Mouse (Mus musculus): ENCODE results near the gene Ablim2. TPM values are rescaled to one million over a fixed set of nuclear protein-coding genes. Genes with fewer than 3 reads are reported as not detected.

The Ablim2 gene
- polyA plus RNA-seq, 2 experiments = 1.8 to 3.8 TPM

GRCm38 (mm10) chr5:35894295-35895047 lies 136.8 kb downstream of the Ablim2 start:
- H3K9ac ChIP-seq (ENCODE audit: low read depth, low read length, severe bottlenecking) = peak overlapping the region; percentile 88
- 3% methylated on average over 30 of the region's 30 CpGs for WGBS
- H3K9me3 ChIP-seq (ENCODE audit: control insufficient read depth, low read length) = no peaks in the 10 kb centered on the region
- H3K4me2 ChIP-seq (replicated peaks; ENCODE audit: low read depth, low read length, severe bottlenecking) = peak overlapping the region; percentile 97
- no peaks in the 10 kb centered on the region for H3K27me3 ChIP-seq (ENCODE audit: control insufficient read depth, insufficient read depth, low read length)
- H3K4me3 ChIP-seq (replicated peaks; ENCODE audit: low read length) = peak overlapping the region; percentile 97
- no peak for TF ChIP-seq POLR2A (IDR thresholded peaks at IDR 0.05; ENCODE audit: borderline replicate concordance, extremely low read depth, insufficient read depth, insufficient read length)
- H3K36me3 ChIP-seq (ENCODE audit: control insufficient read depth, insufficient read depth, low read length) = no peaks in the 10 kb centered on the region
- H3K27ac ChIP-seq (replicated peaks; ENCODE audit: low read depth, low read length) = 0 out of 2 replicates have a peak overlapping the region, but pooled peaks have one; percentile 55
- peaks cover 11% of the 10 kb centered on the region for H3K4me1 ChIP-seq (ENCODE audit: control insufficient read depth, insufficient read depth, low read length)
- ATAC-seq (ENCODE audit: low FRiP score, low read depth) = no peak
- peak; percentile 59 for DNase-seq (ENCODE audit: low spot score)

DNA sequence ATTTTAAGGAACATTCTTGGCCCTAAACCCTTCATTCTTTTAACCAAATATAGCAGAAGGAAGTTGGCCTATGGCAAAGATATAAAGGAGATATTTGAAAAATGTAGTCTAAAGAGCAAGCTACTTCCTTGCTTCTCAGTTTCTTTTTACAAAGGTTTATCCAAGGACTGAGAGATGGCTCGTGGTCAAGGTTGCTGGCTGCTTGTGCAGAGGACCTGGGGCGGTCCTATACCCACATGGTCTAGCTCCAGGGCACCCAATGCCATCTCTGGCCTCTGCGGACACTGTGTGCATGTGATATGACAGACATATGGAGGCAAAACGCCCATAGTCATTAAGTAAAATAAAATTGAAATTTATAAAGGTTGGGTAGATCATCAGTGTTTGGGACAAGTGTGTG lies 138.2 kb downstream of the Ablim2 start:
- DNase-seq (ENCODE audit: low spot score) = no peak
- Histone ChIP-seq H3K4me2 (replicated peaks; ENCODE audit: low read depth, low read length, severe bottlenecking) (no peak overlapping the region), H3K27me3 (ENCODE audit: control insufficient read depth, insufficient read depth, low read length) (no peaks in the 10 kb centered on the region), H3K4me3 (replicated peaks; ENCODE audit: low read length) (no peak overlapping the region), H3K4me1 (ENCODE audit: control insufficient read depth, insufficient read depth, low read length) (peaks cover 24% of the 10 kb centered on the region), H3K9ac (ENCODE audit: low read depth, low read length, severe bottlenecking) (no peak overlapping the region), H3K9me3 (ENCODE audit: control insufficient read depth, low read length) (no peaks in the 10 kb centered on the region), H3K36me3 (ENCODE audit: control insufficient read depth, insufficient read depth, low read length) (no peaks in the 10 kb centered on the region), H3K27ac (replicated peaks; ENCODE audit: low read depth, low read length) (no peak overlapping the region)
- no peak for TF ChIP-seq POLR2A (IDR thresholded peaks at IDR 0.05; ENCODE audit: borderline replicate concordance, extremely low read depth, insufficient read depth, insufficient read length)
- 89% methylated on average over 4 of the region's 4 CpGs for WGBS
- ATAC-seq (ENCODE audit: low FRiP score, low read depth) = no peak

- Histone ChIP-seq H3K9me3 (ENCODE audit: control insufficient read depth, low read length) (no peaks in the 10 kb centered on the region), H3K4me3 (replicated peaks; ENCODE audit: low read length) (no peak overlapping the region), H3K9ac (ENCODE audit: low read depth, low read length, severe bottlenecking) (no peak overlapping the region), H3K27me3 (ENCODE audit: control insufficient read depth, insufficient read depth, low read length) (no peaks in the 10 kb centered on the region), H3K27ac (replicated peaks; ENCODE audit: low read depth, low read length) (no peak overlapping the region), H3K4me1 (ENCODE audit: control insufficient read depth, insufficient read depth, low read length) (peaks cover 29% of the 10 kb centered on the region), H3K36me3 (ENCODE audit: control insufficient read depth, insufficient read depth, low read length) (no peaks in the 10 kb centered on the region), H3K4me2 (replicated peaks; ENCODE audit: low read depth, low read length, severe bottlenecking) (no peak overlapping the region)
- no peak for DNase-seq (ENCODE audit: low spot score)
- no peak for TF ChIP-seq POLR2A (IDR thresholded peaks at IDR 0.05; ENCODE audit: borderline replicate concordance, extremely low read depth, insufficient read depth, insufficient read length)
- 91% methylated on average over 4 of the region's 4 CpGs for WGBS
- no peak for ATAC-seq (ENCODE audit: low FRiP score, low read depth)
Measured at GRCm38 (mm10) chr5:35896556-35896955, 138.9 kb downstream of the Ablim2 start.

DNA sequence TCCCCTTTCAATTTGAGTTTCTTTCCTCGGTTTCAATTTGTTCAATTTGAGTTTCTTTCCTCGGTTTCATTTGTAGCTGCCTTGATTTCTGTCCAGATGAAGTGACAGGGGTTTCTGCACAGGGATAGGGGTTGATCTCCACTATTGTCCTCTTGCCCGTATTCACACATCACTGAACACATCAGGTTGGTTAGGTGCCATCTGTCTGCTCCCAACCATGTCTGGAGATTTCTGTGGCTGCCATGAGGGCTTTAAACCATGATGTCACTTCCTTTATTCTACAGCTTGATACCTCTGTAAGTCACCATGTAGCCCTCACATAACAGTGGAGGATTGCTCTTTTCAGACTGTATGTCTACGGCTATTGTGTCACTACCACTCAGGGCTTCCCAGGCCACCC lies 139.5 kb downstream of the Ablim2 start:
- no peak overlapping the region for H3K9ac ChIP-seq (ENCODE audit: low read depth, low read length, severe bottlenecking)
- H3K4me3 ChIP-seq (replicated peaks; ENCODE audit: low read length) = no peak overlapping the region
- H3K27ac ChIP-seq (replicated peaks; ENCODE audit: low read depth, low read length) = no peak overlapping the region
- WGBS = 79% methylated on average over 4 of the region's 4 CpGs
- H3K4me1 ChIP-seq (ENCODE audit: control insufficient read depth, insufficient read depth, low read length) = peaks cover 29% of the 10 kb centered on the region
- DNase-seq (ENCODE audit: low spot score) (no peak), ATAC-seq (ENCODE audit: low FRiP score, low read depth) (no peak)
- TF ChIP-seq POLR2A (IDR thresholded peaks at IDR 0.05; ENCODE audit: borderline replicate concordance, extremely low read depth, insufficient read depth, insufficient read length) = no peak
- H3K4me2 ChIP-seq (replicated peaks; ENCODE audit: low read depth, low read length, severe bottlenecking) = no peak overlapping the region
- H3K9me3 ChIP-seq (ENCODE audit: control insufficient read depth, low read length) = no peaks in the 10 kb centered on the region
- H3K36me3 ChIP-seq (ENCODE audit: control insufficient read depth, insufficient read depth, low read length) = no peaks in the 10 kb centered on the region
- H3K27me3 ChIP-seq (ENCODE audit: control insufficient read depth, insufficient read depth, low read length) = no peaks in the 10 kb centered on the region

DNA sequence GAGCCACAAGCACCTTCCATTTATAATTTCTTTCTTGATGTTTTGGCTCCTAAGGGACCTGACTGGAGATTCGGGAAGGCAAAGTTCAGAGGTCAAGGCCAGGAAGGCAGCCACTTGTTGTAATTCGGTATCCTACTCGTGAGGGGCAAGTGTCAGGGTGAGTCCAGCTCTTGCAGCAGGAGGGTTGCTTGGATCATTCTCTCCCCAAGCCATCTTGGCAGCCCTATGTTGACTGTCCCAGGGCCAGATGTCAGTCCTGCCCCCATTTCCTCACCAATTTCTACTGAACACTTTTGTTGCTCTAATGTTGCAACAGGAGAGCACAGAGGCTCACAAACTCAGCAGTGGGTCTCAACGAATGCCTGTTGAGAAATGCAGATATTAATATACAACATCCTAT lies 140.4 kb downstream of the Ablim2 start:
- TF ChIP-seq POLR2A (IDR thresholded peaks at IDR 0.05; ENCODE audit: borderline replicate concordance, extremely low read depth, insufficient read depth, insufficient read length) = no peak
- no peak overlapping the region for H3K27ac ChIP-seq (replicated peaks; ENCODE audit: low read depth, low read length)
- no peak overlapping the region for H3K4me3 ChIP-seq (replicated peaks; ENCODE audit: low read length)
- no peak for ATAC-seq (ENCODE audit: low FRiP score, low read depth)
- H3K36me3 ChIP-seq (ENCODE audit: control insufficient read depth, insufficient read depth, low read length) = no peaks in the 10 kb centered on the region
- DNase-seq (ENCODE audit: low spot score) = no peak
- 73% methylated on average over 4 of the region's 4 CpGs for whole genome bisulfite sequencing
- H3K9me3 ChIP-seq (ENCODE audit: control insufficient read depth, low read length) = no peaks in the 10 kb centered on the region
- no peaks in the 10 kb centered on the region for H3K27me3 ChIP-seq (ENCODE audit: control insufficient read depth, insufficient read depth, low read length)
- H3K9ac ChIP-seq (ENCODE audit: low read depth, low read length, severe bottlenecking) = no peak overlapping the region
- H3K4me2 ChIP-seq (replicated peaks; ENCODE audit: low read depth, low read length, severe bottlenecking) = no peak overlapping the region
- peaks cover 29% of the 10 kb centered on the region for H3K4me1 ChIP-seq (ENCODE audit: control insufficient read depth, insufficient read depth, low read length)
